Mouse (Mus musculus) liver, embryonic 12.5 days (tissue): Measurements from ENCODE around the gene Tenm3. TPM values are rescaled to one million over a fixed set of nuclear protein-coding genes. Genes with fewer than 3 reads are reported as not detected.

Experiments used
- ATAC-seq: fragments of 200-750 bp; cut with Nextera tagmentation; 2 replicates; pipeline ENCODE4 v1.8.0; 2017; ENCODE audit warnings: moderate number of reproducible peaks, mild to moderate bottlenecking, moderate library complexity
- H3K27ac ChIP-seq: fragments of 300-500 bp; sonication (generic); 2 replicates; pipeline ENCODE4 v1.5.1; 2016; ENCODE audit warnings: mild to moderate bottlenecking
- H3K27me3 ChIP-seq: fragments of 300-500 bp; sonication (generic); replicated peaks from 2 replicates; pipeline ENCODE4 v1.6.1; 2016; ENCODE audit warnings: mild to moderate bottlenecking, moderate library complexity
- H3K36me3 ChIP-seq: fragments of 300-500 bp; sonication (generic); 2 replicates; pipeline ENCODE4 v1.6.1; 2016; ENCODE audit warnings: mild to moderate bottlenecking, moderate library complexity
- H3K4me1 ChIP-seq: fragments of 300-500 bp; sonication (generic); 2 replicates; pipeline ENCODE4 v1.6.1; 2016
- H3K4me2 ChIP-seq: fragments of 300-500 bp; sonication (generic); 2 replicates; pipeline ENCODE4 v1.6.1; 2016; ENCODE audit warnings: mild to moderate bottlenecking, moderate library complexity
- H3K4me3 ChIP-seq: fragments of 300-500 bp; sonication (generic); 2 replicates; pipeline ENCODE4 v1.5.1; 2016; ENCODE audit warnings: mild to moderate bottlenecking, moderate library complexity
- H3K9ac ChIP-seq: fragments of 300-500 bp; sonication (generic); 2 replicates; pipeline ENCODE4 v1.6.1; 2016; ENCODE audit warnings: mild to moderate bottlenecking, moderate library complexity
- H3K9me3 ChIP-seq: fragments of 300-500 bp; sonication (generic); replicated peaks from 2 replicates; pipeline ENCODE4 v1.6.1; 2016; ENCODE audit warnings: mild to moderate bottlenecking, moderate library complexity
- WGBS: fragments of 180-500 bp; shearing (Covaris S2); methylation state at CpG from one replicate; pipeline ENCODE4 v1.1.7; 2016; ENCODE audit not compliant: insufficient replicate concordance; 5-methylcytosine and 5-hydroxymethylcytosine counted together
- polyA plus RNA-seq: library from polyadenylated mRNA; unstranded; fragments of >200 nt; fragmentation: Nextera tagmentation; extraction: Ambion mirVana; gene quantifications from 2 replicates; pipeline ENCODE4 v1.2.1, GENCODE M21; 2016

Gene Tenm3
- polyA plus RNA-seq, 1 experiment from 2014 or later: 5.3 TPM

- H3K9ac ChIP-seq: no peak overlapping the region
Observed at GRCm38 (mm10) chr8:48299341-48299740, 544.4 kb downstream of the Tenm3 start.

GRCm38 (mm10) chr8:48296371-48296770 is 547.4 kb downstream of the Tenm3 start:
- no peak for ATAC-seq
- H3K9me3 ChIP-seq: no peaks in the 10 kb centered on the region
- 80% methylated on average over 7 of the region's 7 CpGs for WGBS
- H3K4me1 ChIP-seq: no peaks in the 10 kb centered on the region
- no peak overlapping the region for H3K4me3 ChIP-seq
- H3K36me3 ChIP-seq: peaks cover 12% of the 10 kb centered on the region
- H3K9ac ChIP-seq: no peak overlapping the region
- H3K27ac ChIP-seq: no peak overlapping the region
- H3K4me2 ChIP-seq: no peak overlapping the region
- H3K27me3 ChIP-seq: no peaks in the 10 kb centered on the region

More at GRCm38 (mm10) chr8:48299341-48299740, 544.4 kb downstream of the Tenm3 start:
- H3K4me1 ChIP-seq: no peaks in the 10 kb centered on the region
- H3K4me2 ChIP-seq: no peak overlapping the region
- H3K9me3 ChIP-seq: no peaks in the 10 kb centered on the region
- ATAC-seq: no peak
- peaks cover 7% of the 10 kb centered on the region for H3K36me3 ChIP-seq
- H3K27me3 ChIP-seq: no peaks in the 10 kb centered on the region
- no peak overlapping the region for H3K27ac ChIP-seq
- H3K4me3 ChIP-seq: no peak overlapping the region
- WGBS: 75% methylated on average over 12 of the region's 12 CpGs

GRCm38 (mm10) chr8:48295558-48295957 is 548.2 kb downstream of the Tenm3 start:
- ATAC-seq: no peak

GRCm38 (mm10) chr8:48293797-48294196 is 550.0 kb downstream of the Tenm3 start:
- H3K27me3 ChIP-seq: no peaks in the 10 kb centered on the region
- no peak for ATAC-seq
- no peak overlapping the region for H3K4me3 ChIP-seq
- no peaks in the 10 kb centered on the region for H3K9me3 ChIP-seq
- no peak overlapping the region for H3K27ac ChIP-seq
- H3K36me3 ChIP-seq: peaks cover 12% of the 10 kb centered on the region
- H3K9ac ChIP-seq: no peak overlapping the region
- WGBS: 82% methylated on average over 3 of the region's 3 CpGs
- H3K4me1 ChIP-seq: no peaks in the 10 kb centered on the region
- H3K4me2 ChIP-seq: no peak overlapping the region

More at GRCm38 (mm10) chr8:48295558-48295957, 548.2 kb downstream of the Tenm3 start:
- no peaks in the 10 kb centered on the region for H3K9me3 ChIP-seq
- H3K4me2 ChIP-seq: no peak overlapping the region
- H3K27ac ChIP-seq: no peak overlapping the region
- 58% methylated on average over 6 of the region's 6 CpGs for WGBS
- H3K9ac ChIP-seq: no peak overlapping the region
- no peaks in the 10 kb centered on the region for H3K27me3 ChIP-seq
- no peaks in the 10 kb centered on the region for H3K4me1 ChIP-seq
- H3K4me3 ChIP-seq: no peak overlapping the region
- peaks cover 12% of the 10 kb centered on the region for H3K36me3 ChIP-seq

- Histone ChIP-seq H3K4me3 (no peak overlapping the region), H3K36me3 (0 out of 2 replicates have a peak, but pooled peaks cover 3% of the 10 kb centered on the region), H3K27ac (no peak overlapping the region), H3K27me3 (no peaks in the 10 kb centered on the region), H3K9ac (no peak overlapping the region), H3K4me2 (no peak overlapping the region), H3K4me1 (no peaks in the 10 kb centered on the region), H3K9me3 (no peaks in the 10 kb centered on the region)
- no peak for ATAC-seq
- 75% methylated on average over 10 of the region's 10 CpGs for WGBS
Observed at GRCm38 (mm10) chr8:48285432-48285831, 558.3 kb downstream of the Tenm3 start.

GRCm38 (mm10) chr8:48281855-48282254 is 561.9 kb downstream of the Tenm3 start:
- H3K4me1 ChIP-seq: no peaks in the 10 kb centered on the region
- 70% methylated on average over 11 of the region's 11 CpGs for WGBS
- no peaks in the 10 kb centered on the region for H3K9me3 ChIP-seq
- H3K4me2 ChIP-seq: no peak overlapping the region
- H3K4me3 ChIP-seq: no peak overlapping the region
- H3K27ac ChIP-seq: no peak overlapping the region
- H3K36me3 ChIP-seq: 0 out of 2 replicates have a peak, but pooled peaks cover 4% of the 10 kb centered on the region
- no peak for ATAC-seq
- H3K9ac ChIP-seq: no peak overlapping the region
- H3K27me3 ChIP-seq: no peaks in the 10 kb centered on the region

GRCm38 (mm10) chr8:48279360-48279759 is 564.4 kb downstream of the Tenm3 start:
- H3K27me3 ChIP-seq: no peaks in the 10 kb centered on the region
- WGBS: 79% methylated on average over 2 of the region's 2 CpGs
- H3K9me3 ChIP-seq: 0 out of 2 replicates have a peak, but pooled peaks cover 6% of the 10 kb centered on the region
- H3K27ac ChIP-seq: no peak overlapping the region
- no peak overlapping the region for H3K9ac ChIP-seq
- no peak overlapping the region for H3K4me2 ChIP-seq
- no peak for ATAC-seq
- H3K4me1 ChIP-seq: no peaks in the 10 kb centered on the region
- no peak overlapping the region for H3K4me3 ChIP-seq
- H3K36me3 ChIP-seq: peaks cover 18% of the 10 kb centered on the region

- ATAC-seq: no peak
- H3K4me3 ChIP-seq: no peak overlapping the region
- H3K9ac ChIP-seq: no peak overlapping the region
- H3K4me1 ChIP-seq: no peaks in the 10 kb centered on the region
- no peak overlapping the region for H3K4me2 ChIP-seq
- H3K9me3 ChIP-seq: 0 out of 2 replicates have a peak, but pooled peaks cover 6% of the 10 kb centered on the region
- 77% methylated on average over 15 of the region's 15 CpGs for WGBS
- no peak overlapping the region for H3K27ac ChIP-seq
- peaks cover 18% of the 10 kb centered on the region for H3K36me3 ChIP-seq
- no peaks in the 10 kb centered on the region for H3K27me3 ChIP-seq
Observed at GRCm38 (mm10) chr8:48277986-48278635, 565.6 kb downstream of the Tenm3 start.

GRCm38 (mm10) chr8:48275066-48275465 is 568.7 kb downstream of the Tenm3 start:
- 0 out of 2 replicates have a peak, but pooled peaks cover 6% of the 10 kb centered on the region for H3K9me3 ChIP-seq
- ATAC-seq: no peak
- H3K36me3 ChIP-seq: peaks cover 18% of the 10 kb centered on the region
- no peak overlapping the region for H3K4me2 ChIP-seq
- H3K4me3 ChIP-seq: no peak overlapping the region
- H3K27ac ChIP-seq: no peak overlapping the region
- H3K9ac ChIP-seq: no peak overlapping the region
- H3K4me1 ChIP-seq: no peaks in the 10 kb centered on the region
- no peaks in the 10 kb centered on the region for H3K27me3 ChIP-seq
- WGBS: 86% methylated on average over 11 of the region's 11 CpGs

- Histone ChIP-seq H3K4me3 (no peak overlapping the region), H3K9me3 (0 out of 2 replicates have a peak, but pooled peaks cover 6% of the 10 kb centered on the region), H3K4me1 (no peaks in the 10 kb centered on the region), H3K27ac (no peak overlapping the region), H3K4me2 (no peak overlapping the region), H3K9ac (no peak overlapping the region), H3K36me3 (peaks cover 18% of the 10 kb centered on the region), H3K27me3 (no peaks in the 10 kb centered on the region)
- 78% methylated on average over 11 of the region's 11 CpGs for WGBS
- ATAC-seq: no peak
Observed at GRCm38 (mm10) chr8:48274566-48274965, 569.2 kb downstream of the Tenm3 start.

- Histone ChIP-seq H3K27me3 (no peaks in the 10 kb centered on the region), H3K9me3 (no peaks in the 10 kb centered on the region)
- 80% methylated on average over 10 of the region's 10 CpGs for WGBS
Observed at GRCm38 (mm10) chr8:48268638-48269037, 575.1 kb downstream of the Tenm3 start.

GRCm38 (mm10) chr8:48260265-48260664 is 583.5 kb downstream of the Tenm3 start:
- ATAC-seq: no peak

More at GRCm38 (mm10) chr8:48268638-48269037, 575.1 kb downstream of the Tenm3 start:
- no peak for ATAC-seq
- H3K4me1 ChIP-seq: no peaks in the 10 kb centered on the region
- H3K4me3 ChIP-seq: no peak overlapping the region
- no peaks in the 10 kb centered on the region for H3K36me3 ChIP-seq
- H3K4me2 ChIP-seq: no peak overlapping the region
- no peak overlapping the region for H3K9ac ChIP-seq
- H3K27ac ChIP-seq: no peak overlapping the region

More at GRCm38 (mm10) chr8:48260265-48260664, 583.5 kb downstream of the Tenm3 start:
- Histone ChIP-seq H3K9me3 (no peaks in the 10 kb centered on the region), H3K27me3 (no peaks in the 10 kb centered on the region), H3K4me3 (no peak overlapping the region), H3K9ac (no peak overlapping the region), H3K4me2 (no peak overlapping the region), H3K4me1 (no peaks in the 10 kb centered on the region), H3K27ac (no peak overlapping the region), H3K36me3 (no peaks in the 10 kb centered on the region)
- 80% methylated on average over 10 of the region's 10 CpGs for WGBS
